Mouse (Mus musculus): ENCODE data around the gene H2al2a. TPM values are rescaled to one million over a fixed set of nuclear protein-coding genes. Genes with fewer than 3 reads are reported as not detected.

H2al2a gene
- not detected for polyA plus RNA-seq (2014; fragmentation: Illumina TruSeq; extraction: RNeasy Lipid Tissue Mini Kit (QIAGEN cat#74804); ENCODE audit: low replicate concordance)

GRCm38 (mm10) chr2:17996858-17997257 is at the start of gene H2al2a:
TSS of gene H2al2a (minus strand) at chr2:17996958.

DNA sequence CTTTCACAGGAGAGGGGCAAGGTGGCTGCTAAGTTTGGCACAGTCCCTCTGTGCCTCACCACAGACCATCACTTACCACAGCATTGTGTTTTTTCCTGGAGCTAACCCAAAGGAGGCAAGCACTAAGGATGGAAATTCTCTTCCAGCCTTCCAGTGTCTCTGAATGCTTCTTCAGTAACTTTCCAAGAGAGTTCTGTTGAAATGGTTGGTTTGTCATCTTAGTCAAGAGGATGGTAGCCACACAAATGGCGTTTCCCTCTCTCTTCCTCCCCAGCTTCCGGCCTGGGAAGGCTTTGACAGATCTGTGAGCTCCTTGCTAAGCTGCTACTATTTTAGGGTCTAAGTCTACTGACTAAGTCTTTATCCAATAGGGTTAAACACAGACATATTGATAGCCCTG is 40.7 kb upstream of the H2al2a start, which contains the start of gene A930004D18Rik:
TSS of gene A930004D18Rik (minus strand) at position 247 of the 400 bp plus-strand sequence.

Other genes with a start within 250 kb of the H2al2a start
- 0.22 TPM for gene A930004D18Rik, start 40.8 kb upstream of the H2al2a start, polyA plus RNA-seq (2014; fragmentation: Illumina TruSeq; extraction: RNeasy Lipid Tissue Mini Kit (QIAGEN cat#74804); ENCODE audit: low replicate concordance)
- 0.82 TPM for gene Skida1, start 52.1 kb upstream of the H2al2a start, polyA plus RNA-seq (2014; fragmentation: Illumina TruSeq; extraction: RNeasy Lipid Tissue Mini Kit (QIAGEN cat#74804); ENCODE audit: low replicate concordance)
- 31.5 TPM for gene Mllt10, start 58.3 kb upstream of the H2al2a start, polyA plus RNA-seq (2014; fragmentation: Illumina TruSeq; extraction: RNeasy Lipid Tissue Mini Kit (QIAGEN cat#74804); ENCODE audit: low replicate concordance)

Measured in small intestine, adult 10 weeks (tissue).